Mouse (Mus musculus): Measurements from ENCODE around the gene Podxl. TPM values are rescaled to one million over a fixed set of nuclear protein-coding genes. Genes with fewer than 3 reads are reported as not detected.

Gene Podxl
- total RNA-seq, 2 experiments from 2014 or later, result 39.4 to 59.5 TPM

DNA sequence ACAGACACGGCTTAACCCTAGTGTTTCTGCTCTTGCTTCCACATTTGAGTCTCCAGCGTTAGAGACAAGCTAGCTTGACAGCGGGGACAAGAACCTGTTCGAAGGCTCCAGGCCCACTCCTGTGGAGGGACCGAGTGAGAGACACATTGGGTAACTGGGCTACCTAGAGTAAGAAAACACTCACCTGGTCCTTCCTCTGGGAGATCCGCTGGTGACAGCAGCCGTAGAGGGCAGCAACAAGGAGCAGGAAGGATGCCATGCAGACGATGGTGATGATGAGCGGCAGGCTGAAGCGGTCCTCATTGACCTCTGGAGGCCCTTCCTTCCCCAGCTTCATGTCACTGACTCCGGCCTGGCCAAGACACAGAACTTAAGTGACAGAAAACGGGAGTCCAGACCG, 39.7 kb downstream of the Podxl start:
- no peak for DNase-seq

DNA sequence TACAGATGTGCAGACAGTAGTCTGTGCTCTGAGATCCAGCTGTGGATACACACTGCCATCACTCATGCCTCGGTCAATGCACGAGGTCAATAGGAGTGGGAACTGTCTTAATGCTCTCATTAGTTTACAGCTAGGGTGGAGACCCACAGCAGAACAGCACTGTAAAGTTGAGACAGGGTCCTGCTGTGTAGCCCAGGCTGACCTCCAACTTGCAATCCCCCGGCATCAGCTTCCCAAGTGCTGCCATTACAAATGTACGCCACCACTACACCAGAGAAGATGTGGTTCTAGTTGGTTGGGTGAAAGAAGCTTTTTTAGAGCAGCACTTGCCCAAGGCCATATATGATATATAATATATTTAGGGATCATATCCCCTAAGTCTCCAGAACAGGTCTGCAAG, 40.1 kb downstream of the Podxl start:
- no peak for DNase-seq

DNA sequence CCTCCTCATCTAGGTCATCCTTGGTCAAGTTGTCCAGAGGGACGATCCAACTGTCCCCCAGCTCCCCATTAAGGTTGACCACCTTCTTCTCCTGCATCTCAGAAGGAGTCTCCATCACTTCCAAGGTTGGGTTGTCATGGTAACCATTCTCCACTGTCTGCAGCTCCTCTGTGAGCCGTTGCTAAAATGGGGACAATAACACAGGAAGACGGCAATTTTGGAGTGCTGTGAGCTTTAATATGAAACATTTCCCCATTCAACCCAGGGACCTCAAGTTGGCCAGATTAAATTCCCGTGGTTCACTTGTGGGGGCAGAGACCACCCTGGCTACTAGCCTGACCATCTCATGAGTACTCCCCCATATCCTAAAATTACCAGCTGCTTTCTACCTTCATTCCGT, 40.7 kb downstream of the Podxl start:
- no peak for DNase-seq

DNA sequence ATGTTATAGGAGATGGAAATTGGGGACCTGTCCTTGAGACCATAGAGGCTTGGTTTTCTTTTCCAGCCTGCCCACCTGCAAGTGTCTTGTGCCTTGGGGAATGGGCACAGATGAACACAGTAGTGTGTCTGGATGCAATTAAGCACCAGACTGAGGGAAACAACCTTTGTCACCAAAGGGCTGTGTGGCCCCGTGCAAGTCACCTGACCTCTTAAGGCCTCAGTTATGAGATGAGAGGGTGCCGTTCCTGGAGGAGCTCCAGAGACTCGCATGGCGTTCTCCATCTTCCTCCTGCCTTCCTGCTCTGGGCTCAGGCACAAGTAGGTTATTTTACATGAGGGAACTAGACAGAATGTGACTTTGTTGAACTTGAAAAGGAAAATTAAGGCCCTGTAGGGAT, 41.3 kb downstream of the Podxl start:
- no peak for DNase-seq

DNA sequence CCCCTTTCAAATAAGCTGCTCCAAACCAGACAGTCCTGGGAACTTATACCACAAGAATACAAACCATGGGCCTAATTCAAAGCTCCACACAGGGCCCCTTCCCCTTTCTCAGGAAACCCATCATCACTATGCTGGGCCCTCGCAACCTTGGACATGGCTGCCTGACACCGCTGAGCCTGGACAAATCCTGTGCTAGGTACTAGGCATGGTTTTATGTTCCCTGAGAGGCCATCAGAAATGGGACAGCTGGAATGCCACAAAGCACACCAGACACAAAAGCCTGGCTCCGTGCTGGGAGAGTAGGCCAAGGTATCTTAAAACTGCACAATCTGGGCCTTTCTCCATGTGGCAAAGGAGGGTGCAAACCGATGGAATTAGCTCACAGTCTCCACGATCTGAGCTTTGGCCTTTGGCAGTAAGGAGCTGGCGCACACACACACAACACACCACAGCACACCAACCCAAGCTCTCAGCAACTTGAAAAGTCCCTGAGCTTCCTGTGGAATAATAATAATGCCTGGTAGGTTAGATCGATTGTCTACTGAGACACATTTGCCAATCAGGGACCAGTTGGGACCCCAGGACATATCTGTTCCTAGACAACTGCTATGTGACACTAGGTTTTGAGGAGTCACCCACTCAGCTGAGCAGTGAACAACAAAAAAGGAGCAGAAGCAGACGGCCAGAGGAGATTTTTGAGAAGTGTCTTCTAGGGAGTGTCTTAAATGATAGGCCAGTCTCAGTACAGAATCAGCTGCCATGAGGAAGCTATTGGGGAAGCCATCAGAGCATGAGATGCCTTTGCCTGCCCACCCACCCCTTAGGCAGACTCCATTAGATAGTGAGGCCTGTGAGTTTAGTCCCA, 42.1 kb downstream of the Podxl start:
- DNase-seq, result no peak

DNA sequence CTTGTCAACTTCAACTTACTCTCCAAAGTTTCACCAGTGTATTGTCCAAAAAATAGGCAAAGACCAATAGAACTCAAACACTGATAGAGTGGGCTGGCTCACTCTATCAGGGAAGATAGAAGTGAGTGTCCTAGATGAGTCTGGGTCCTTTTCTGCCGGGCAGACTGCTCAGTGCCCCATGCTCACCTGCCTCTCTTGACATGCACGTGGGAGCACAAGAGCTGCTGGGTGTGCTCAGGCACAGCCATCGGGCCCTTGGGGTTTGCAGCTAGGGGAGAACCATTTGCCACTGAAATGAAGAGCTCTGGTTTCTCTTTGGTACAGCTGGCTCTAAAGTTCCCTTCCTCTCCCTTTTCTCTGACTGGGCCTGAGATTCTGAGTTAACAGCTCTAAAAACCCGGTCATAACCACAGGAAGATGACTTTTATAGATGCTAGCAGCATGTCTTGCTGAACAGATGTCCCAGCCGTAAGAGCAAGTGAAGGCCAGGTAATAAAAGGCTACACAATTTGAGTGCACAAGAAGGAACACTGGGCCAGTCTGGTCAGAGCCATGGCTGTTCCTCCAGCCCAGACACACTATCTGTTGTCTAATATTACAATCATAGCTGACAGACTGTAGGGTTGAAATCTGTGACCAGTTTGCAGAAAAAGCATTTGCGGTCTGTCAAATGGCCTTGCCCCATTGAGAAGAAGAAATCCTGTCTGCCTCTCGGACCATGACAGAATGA, 43.1 kb downstream of the Podxl start:
- no peak for DNase-seq

DNA sequence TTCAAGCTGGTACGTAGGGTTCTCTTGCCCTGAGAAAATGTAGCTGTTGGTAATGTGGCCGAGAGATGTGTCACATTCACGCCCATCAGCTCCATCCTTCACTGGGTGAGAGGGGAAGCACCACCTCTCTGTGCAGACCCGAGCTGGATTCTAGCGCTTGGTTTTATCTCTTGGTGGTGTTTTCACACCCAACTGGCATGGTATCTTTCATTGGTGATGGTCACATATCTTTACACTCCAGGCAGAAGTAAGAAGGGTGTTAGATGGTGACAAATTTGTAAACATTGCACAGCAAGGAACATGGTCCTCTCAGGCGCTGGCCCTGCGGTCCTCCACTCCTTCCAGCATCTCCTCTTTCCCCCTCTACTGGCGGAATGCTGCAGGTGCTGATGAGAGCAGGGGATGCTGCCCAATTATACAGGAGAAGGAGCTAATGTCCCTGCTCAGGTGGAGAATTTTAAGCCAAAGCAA, 44.7 kb downstream of the Podxl start:
- DNase-seq, result no peak

DNA sequence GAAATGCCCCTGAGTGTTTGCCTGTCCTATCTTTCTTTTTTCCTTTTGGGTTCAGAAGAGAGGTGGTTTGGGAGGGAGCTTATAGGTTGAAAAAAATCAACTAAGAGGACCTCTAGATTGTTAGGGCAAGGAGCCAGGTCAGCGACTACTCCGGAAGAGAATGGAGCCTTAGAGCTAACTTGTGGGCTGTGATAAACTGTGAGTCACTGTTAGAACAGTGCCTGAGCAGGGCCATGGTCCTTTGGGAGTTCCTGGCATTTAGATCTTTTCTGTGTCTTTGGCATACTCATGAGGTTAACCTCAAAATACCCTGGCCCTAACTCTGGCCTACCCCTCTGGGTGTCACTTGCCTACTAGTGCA, 45.5 kb downstream of the Podxl start:
- peak; percentile 70 to 75 for DNase-seq

DNA sequence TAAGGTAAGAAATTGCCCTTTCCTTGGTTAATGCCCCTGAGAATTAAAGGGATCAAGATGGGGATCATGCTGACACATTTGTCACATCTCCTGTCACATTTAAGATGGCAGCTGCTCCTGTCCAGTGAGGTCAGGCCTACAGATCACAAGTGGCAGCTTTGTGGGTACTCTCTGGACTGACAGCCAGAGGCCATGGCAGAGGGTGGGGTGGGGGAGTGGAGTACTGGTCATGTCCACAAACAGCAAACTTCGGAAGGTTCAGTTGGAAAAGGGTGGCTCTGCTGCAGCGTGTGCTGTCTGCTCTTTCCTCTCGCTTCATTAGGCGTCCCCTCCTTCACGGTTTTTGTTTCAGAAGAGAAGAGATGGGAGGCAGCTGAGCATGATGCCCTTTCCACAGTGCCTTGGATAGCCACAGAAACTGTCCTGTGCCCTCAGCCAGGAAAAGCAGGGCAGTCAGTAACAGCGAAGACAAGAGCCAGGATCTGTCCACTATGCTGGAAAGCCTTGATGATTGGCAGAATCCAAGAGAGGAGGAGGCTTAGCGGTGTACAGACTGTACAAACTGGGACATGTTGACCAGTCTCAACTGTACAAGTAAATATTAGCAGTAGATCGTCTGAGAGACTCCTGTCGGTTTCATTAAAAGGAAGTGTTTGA, 46.0 kb downstream of the Podxl start:
- peak in 1 of 2 experiments; percentile 44 for DNase-seq

DNA sequence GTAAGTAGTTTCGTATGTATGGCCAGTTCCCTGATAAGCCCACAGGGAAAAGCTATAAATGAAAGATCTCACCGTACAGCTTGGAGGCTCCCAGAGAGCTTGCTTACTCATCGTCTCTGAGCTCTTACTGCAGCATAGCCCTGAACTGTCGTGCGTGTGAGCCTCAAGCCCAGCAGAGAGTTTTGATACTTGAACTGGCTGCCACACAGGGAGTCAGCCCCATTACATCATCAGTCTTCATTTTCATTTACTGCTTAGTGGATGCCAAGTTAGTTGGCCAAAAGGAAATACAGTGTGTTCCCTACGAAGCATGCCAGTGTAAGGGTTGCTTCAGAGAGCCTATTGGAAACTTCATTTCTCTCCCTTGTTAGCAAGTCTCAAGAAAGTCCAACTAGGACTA, 50.1 kb downstream of the Podxl start:
- peak; percentile 32 to 45 for DNase-seq

DNA sequence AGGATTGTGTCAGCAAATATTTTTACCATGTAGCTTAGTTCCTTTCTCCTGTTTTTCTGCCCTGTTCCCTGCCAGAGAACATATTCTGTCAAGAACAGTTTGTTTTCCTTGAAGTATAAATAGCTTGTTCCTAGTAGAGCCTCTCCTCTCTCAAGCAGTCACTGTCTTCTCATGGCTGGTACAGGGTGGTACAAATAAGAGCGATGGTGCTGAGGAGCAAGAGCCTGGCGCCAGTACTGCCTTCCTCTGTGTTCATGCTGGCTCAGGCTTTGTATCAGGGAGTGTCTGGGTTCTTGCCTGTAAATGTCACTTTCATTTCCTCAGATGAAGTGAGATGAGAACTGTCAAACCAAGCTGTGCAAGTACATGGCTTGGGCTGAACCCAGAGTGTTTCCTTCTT, 61.2 kb downstream of the Podxl start:
- DNase-seq, result no peak

DNA sequence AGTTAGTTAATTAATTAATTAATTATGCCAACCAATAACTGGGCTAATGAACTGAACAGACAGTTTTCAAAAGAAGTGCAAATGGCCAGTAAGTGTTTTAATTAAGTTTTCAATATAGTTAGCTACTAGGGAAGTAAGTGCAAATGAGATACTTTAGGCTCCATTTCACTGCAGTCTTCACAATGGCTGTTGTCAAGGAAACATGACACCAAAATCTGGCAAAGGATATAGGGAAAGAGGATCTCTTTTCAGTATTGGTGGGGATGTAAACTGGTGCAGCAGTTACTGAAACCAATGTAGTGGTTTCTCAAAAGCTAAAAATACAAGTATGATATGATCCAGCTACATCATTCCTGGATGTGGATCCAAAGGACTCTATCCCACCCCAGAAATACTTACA, 63.1 kb downstream of the Podxl start:
- no peak for DNase-seq

DNA sequence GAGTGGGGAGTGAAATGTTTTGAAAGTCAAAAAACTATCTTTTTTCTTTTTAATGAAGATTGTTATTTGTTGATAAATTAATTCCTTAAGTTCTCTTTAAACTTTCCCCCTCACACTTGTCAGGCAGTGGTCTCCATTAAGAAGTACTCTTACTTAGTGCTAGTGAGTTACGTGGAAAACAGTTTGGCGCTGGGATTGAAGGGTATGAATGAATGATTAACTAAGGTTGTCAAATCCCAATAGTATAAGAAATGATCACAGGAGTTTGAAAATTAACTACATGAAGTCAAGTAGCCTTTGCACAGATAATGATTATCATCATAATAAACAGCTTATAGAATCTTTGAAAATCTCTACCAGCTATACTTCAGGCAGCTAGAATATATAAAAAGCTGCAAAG, 63.5 kb downstream of the Podxl start:
- no peak for DNase-seq

DNA sequence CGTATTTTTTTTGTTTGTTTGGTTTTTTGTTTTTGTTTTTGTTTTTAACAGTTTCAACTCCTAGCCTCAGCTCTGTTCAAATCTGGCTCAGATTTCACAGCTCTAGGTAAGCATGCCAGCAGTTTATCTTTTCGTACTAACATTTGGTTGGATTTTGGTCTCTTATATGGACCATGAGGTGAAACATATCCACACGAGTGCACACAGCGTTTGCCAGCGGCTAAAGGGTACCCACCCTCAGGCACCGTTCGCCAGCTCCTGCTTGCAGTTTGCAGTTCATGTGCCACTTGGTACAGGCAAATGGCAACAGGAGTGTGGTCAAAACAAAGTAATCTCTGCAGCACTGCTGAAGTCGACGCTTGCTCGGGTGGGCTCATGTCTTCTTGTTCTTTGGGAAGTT, 63.9 kb downstream of the Podxl start:
- DNase-seq, result no peak

DNA sequence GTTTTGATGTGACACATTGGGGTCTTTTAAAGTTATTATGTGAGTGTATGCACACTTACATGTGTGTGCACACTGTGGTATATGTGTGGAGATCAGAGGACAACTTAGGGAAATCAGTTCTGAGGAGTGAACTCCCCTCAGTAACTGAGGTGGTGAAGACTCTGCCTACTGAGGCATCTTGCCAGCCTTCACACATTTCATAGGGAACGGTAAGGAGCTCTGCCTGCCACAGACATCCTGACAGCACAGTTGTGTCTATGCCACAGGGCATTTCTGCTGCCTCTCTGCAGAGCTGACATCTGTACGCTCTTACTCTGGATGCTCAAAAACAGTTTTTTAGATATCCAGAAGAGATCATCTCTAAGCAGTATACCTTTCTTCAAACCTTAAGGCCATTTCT, 67.6 kb downstream of the Podxl start:
- no peak for DNase-seq

DNA sequence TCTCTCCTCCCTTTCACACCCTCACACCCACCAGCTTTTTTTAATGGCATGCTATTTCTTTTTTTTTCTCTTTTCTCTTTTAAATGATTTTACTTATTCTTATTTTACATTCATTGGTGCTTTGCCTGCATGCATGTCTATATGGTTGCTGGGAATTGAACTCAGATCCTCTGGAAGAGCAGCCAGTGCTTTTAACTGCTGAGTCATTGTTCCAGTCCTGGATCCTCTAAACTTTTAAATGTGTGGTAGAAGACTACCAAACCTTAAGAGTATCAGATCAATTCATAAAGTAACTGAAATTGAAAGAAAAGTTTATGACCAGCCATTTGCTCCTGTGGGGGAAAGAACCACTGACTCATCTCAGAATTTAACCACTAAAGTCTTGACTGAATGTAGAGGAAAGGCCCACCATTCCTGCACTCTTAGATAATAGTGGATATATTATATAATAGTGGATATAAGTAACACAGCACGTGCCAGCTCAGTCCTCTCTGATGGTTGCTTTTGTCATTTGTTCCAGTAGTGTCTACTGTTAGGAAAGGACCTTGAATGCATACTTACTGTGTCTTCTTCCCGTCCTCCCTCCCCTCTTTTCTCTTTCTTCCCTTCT, 68.6 kb downstream of the Podxl start:
- DNase-seq, result no peak

DNA sequence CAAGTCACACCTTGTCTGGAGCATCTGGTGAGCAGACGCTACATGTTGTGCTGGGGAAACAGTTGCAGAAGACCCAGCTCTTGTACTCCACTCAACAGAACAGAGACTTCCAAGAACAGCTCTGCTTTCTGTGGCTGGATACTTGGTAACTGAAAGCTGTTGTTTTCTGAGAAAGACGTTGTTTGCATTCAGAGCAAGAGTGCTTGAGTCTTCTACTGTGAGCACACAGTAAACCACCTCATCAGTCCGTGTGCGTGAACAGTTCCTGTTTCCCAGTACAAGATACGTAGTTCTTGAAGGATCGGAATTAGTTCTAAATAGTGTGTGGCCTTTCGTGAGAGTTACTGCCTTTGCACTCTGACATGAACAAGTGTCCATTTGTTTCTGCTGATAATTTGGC, 73.8 kb downstream of the Podxl start:
- no peak for DNase-seq

DNA sequence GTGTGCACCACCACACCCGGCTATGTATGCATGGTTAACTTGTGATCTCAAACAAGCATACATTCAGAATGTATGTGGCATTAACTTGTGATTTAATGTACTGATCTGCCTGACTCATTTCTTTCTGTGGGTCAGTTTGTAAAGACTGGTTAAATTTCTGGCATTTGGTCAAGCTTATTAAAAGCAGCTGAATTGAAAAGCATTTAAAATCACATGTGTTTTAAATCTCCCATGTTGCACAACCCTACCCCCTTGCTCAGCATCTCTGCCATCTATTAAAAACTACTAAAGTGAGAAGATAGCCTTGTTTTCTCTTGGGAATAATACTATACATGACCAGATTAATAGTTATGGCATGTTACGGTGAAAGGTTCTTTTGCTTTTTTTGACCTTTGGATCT, 77.2 kb downstream of the Podxl start:
- no peak for DNase-seq

DNA sequence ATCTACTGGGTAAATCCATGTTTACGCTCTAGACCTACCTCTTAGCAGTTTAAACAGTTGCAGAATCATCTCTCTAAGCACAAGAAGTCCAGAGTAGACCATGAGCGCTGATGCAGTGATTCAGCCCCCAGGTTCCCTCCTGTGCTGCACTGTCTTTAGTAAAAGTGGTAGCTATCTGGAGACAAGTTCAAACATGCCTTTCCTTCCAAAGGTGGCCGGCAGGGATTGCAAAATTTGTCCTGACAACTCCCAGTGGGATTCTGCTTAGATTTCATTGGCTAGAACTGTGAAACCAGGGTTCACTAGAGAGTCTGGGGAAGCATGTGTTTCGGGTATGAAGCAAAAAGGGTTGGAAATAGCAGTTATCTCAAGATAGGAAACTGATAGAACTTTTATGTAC, 83.8 kb downstream of the Podxl start:
- DNase-seq, result peak in 1 of 2 experiments; percentile 18

DNA sequence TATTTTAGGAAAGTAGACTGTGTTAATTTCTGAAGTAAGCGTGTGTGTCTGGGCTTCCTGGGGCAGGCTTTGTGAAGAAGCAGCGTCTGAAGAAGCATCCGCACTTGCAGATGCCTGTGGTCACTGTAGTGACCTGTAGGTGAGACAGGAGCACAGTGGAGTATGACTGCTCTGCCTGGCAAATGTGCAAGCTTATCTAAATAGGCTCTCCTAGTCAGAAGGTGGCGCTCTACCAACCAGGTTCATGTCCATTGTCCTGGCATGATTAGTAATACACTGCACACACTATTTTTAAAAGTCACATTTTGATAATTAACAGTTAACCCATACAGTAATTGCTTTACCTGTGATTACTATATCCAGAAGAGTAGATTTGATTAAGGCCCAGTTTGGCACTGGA, 85.6 kb downstream of the Podxl start:
- peak in 1 of 2 experiments; percentile 10 for DNase-seq

Measured in adrenal gland, postnatal 36 days (tissue).